Mouse (Mus musculus) heart, postnatal 0 days (tissue): ENCODE data around the gene Lrrc3c. TPM values are rescaled to one million over a fixed set of nuclear protein-coding genes. Genes with fewer than 3 reads are reported as not detected.

Experiments
- ATAC-seq: fragments of 200-750 bp; cut with Nextera tagmentation; 2 replicates; pipeline ENCODE4 v1.8.0; 2017; ENCODE audit warnings: low read depth, moderate number of reproducible peaks, moderate library complexity; ENCODE audit not compliant: insufficient read depth
- DNase-seq: peaks from one replicate; pipeline ENCODE4 v3.0.0-alpha.2; 2016; ENCODE audit warnings: low spot score
- H3K27ac ChIP-seq: fragments of 300-500 bp; sonication (generic); 2 replicates; pipeline ENCODE4 v1.5.1; 2014; ENCODE audit warnings: low read depth, mild to moderate bottlenecking
- H3K27me3 ChIP-seq: fragments of 300-500 bp; sonication (generic); 2 replicates; pipeline ENCODE4 v1.6.1; 2014; ENCODE audit warnings: low read length, mixed read lengths; ENCODE audit not compliant: control insufficient read depth, insufficient read depth
- H3K36me3 ChIP-seq: fragments of 300-500 bp; sonication (generic); replicated peaks from 2 replicates; pipeline ENCODE4 v1.6.1; 2014; ENCODE audit warnings: low read length, mixed read lengths; ENCODE audit not compliant: control insufficient read depth, insufficient read depth
- H3K4me1 ChIP-seq: fragments of 300-500 bp; sonication (generic); 2 replicates; pipeline ENCODE4 v1.6.1; 2014; ENCODE audit warnings: antibody characterized with exemption; ENCODE audit not compliant: control insufficient read depth, insufficient read depth
- H3K4me2 ChIP-seq: fragments of 300-500 bp; sonication (generic); 2 replicates; pipeline ENCODE4 v1.6.1; 2014; ENCODE audit warnings: low read depth, mild to moderate bottlenecking, low read length, moderate library complexity
- H3K4me3 ChIP-seq: fragments of 300-500 bp; sonication (generic); 2 replicates; pipeline ENCODE4 v1.5.1; 2014; ENCODE audit warnings: low read depth, low read length
- H3K9ac ChIP-seq: fragments of 300-500 bp; sonication (generic); replicated peaks from 2 replicates; pipeline ENCODE4 v1.6.1; 2014; ENCODE audit warnings: low read depth, low read length, mixed read lengths
- H3K9me3 ChIP-seq: fragments of 300-500 bp; sonication (generic); replicated peaks from 2 replicates; pipeline ENCODE4 v1.6.1; 2016; ENCODE audit warnings: low read length; ENCODE audit not compliant: control insufficient read depth
- CTCF ChIP-seq: IDR thresholded peaks from 2 replicates; pipeline ENCODE4 v1.5.1; 2016; ENCODE audit warnings: antibody characterized with exemption, control low read depth, low read depth
- EP300 ChIP-seq: IDR thresholded peaks from 2 replicates; pipeline ENCODE4 v1.6.1; 2016; ENCODE audit warnings: antibody characterized with exemption, low read depth
- WGBS: fragments of 180-500 bp; shearing (Covaris S2); extraction: QIAGEN DNeasy Blood & Tissue Kit; methylation state at CpG from one replicate; pipeline ENCODE4 v1.1.7; 2014; 5-methylcytosine and 5-hydroxymethylcytosine counted together
- polyA plus RNA-seq: library from polyadenylated mRNA; unstranded; fragments of >200 nt; fragmentation: Nextera tagmentation; extraction: Ambion mirVana; gene quantifications from 2 replicates; pipeline ENCODE4 v1.2.1, GENCODE M21; 2015
- total RNA-seq: library from RNA; depleted of rRNA; stranded (reverse); fragments of >200 nt; gene quantifications from 2 replicates; pipeline ENCODE4 v1.2.3, GENCODE M21; 2014; ENCODE audit warnings: low replicate concordance

Gene Lrrc3c
- total and polyA plus RNA-seq, 2 experiments from 2014 or later, result not detected

DNA sequence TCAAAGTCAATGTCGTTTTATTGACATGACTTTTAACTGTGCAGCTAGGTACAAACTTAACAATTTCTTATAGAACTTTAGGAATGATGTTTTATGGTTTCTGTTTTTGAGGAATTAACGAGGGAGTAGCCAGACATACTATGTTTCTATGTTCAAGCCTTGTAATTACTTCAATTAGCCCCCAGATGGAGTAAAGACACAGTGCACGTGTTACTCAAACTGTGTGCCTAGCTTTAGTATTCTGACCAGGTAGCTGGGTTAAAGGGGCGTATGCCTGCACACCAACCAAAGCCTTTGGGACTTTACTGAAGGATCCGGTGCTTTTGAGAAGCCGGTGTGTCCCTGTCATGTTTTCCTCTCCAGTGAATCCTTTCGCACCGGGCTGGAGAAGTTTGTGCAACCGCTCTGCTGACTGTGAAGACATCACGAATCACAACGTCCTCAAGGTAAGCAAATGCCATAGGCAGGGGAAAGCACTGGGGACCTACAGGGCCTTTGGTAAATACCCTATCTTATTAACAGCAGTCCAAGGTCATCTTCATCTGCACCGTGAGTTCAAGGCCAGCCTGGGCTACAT is 42.9 kb upstream of the Lrrc3c start:
- H3K27ac ChIP-seq, result no peak overlapping the region
- H3K36me3 ChIP-seq, result no peaks in the 10 kb centered on the region
- WGBS, result 57% methylated on average over 12 of the region's 12 CpGs
- peaks cover 6% of the 10 kb centered on the region; the same call in 1 of the 2 replicates for H3K4me1 ChIP-seq
- peak; percentile 56 for TF ChIP-seq CTCF
- no peak for TF ChIP-seq EP300
- no peak overlapping the region for H3K4me2 ChIP-seq
- DNase-seq (peak; percentile 31), ATAC-seq (no peak)
- H3K9ac ChIP-seq, result no peak overlapping the region
- H3K27me3 ChIP-seq, result peaks cover 3% of the 10 kb centered on the region; the same call in 1 of the 2 replicates
- no peaks in the 10 kb centered on the region for H3K9me3 ChIP-seq
- H3K4me3 ChIP-seq, result no peak overlapping the region

DNA sequence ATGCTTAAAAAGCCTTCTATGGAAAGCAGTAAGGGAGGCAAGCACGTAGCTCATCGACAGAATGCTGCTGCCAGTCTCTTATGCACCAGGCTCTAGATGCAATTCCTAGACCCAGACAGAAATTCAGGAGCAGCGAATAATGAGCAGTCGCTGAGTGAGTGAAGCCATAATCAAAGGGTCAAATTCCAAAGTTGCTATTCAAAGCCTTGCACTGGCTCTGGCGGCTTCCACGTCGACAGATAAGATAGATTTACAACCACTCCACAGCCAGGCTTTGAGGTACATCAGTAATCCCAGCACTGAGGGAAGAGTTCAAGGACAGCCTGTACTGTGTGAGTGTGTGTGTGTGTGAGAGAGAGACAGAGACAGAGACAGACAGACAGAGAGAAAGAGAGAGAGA is 37.1 kb upstream of the Lrrc3c start:
- no peak overlapping the region for H3K9ac ChIP-seq
- DNase-seq, result no peak
- no peaks in the 10 kb centered on the region for H3K9me3 ChIP-seq
- H3K27ac ChIP-seq, result no peak overlapping the region
- no peaks in the 10 kb centered on the region for H3K36me3 ChIP-seq
- no peaks in the 10 kb centered on the region for H3K27me3 ChIP-seq
- no peak overlapping the region for H3K4me3 ChIP-seq
- TF ChIP-seq EP300, result no peak
- no peak for TF ChIP-seq CTCF
- H3K4me2 ChIP-seq, result no peak overlapping the region
- 13% methylated on average over 7 of the region's 7 CpGs for WGBS
- no peaks in the 10 kb centered on the region for H3K4me1 ChIP-seq
- no peak for ATAC-seq

DNA sequence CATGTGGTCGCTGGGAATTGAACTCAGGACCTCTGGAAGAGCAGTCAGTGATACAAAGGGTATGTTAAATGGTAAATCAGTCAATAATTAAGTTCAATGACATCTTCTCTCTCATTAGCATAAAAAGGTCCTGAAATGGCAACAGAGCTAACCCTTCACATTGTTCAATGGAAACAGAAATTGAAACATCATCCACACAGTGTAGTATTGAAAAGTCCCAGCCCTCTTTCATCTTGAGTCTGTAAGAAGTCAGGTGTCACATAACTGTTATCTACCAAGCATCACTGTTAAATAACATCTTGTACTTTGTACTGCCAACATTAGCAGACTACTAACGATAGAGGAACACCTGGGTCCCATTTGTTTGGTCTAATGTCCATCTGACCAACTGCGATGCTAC is 35.1 kb upstream of the Lrrc3c start:
- 84% methylated on average over 3 of the region's 3 CpGs for WGBS
- ATAC-seq (no peak), DNase-seq (no peak)
- Histone ChIP-seq H3K4me3 (no peak overlapping the region), H3K27ac (no peak overlapping the region), H3K9ac (no peak overlapping the region), H3K4me2 (no peak overlapping the region), H3K4me1 (no peaks in the 10 kb centered on the region), H3K9me3 (no peaks in the 10 kb centered on the region), H3K36me3 (no peaks in the 10 kb centered on the region), H3K27me3 (no peaks in the 10 kb centered on the region)
- TF ChIP-seq CTCF, result no peak
- TF ChIP-seq EP300, result no peak

DNA sequence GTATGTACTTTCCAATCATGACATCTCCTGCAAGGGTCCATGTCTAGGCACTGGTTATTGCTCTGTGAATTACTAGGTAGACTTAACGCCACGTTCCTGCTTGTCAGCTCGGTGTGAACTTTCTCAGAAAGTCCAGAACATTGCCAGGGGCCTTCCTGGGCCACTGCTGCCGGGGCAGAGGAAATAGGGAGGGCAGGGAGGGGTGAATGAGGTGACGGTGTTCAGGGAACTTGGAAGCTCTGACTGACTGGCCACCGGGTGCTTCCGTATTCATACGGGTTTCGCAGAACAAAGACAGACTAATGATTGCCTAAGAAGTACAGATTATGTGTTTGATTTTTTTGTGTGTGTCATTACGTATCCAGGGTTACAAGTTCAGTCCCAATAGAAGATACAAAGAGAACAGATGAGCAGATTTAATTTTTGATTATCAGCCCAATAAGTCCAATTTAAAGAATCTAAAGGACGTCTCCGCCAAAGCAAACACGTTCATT is 34.1 kb upstream of the Lrrc3c start:
- no peak for TF ChIP-seq EP300
- TF ChIP-seq CTCF, result no peak
- Histone ChIP-seq H3K9ac (no peak overlapping the region), H3K9me3 (no peaks in the 10 kb centered on the region), H3K27ac (no peak overlapping the region), H3K27me3 (no peaks in the 10 kb centered on the region), H3K4me1 (no peaks in the 10 kb centered on the region), H3K4me3 (no peak overlapping the region), H3K4me2 (no peak overlapping the region), H3K36me3 (no peaks in the 10 kb centered on the region)
- WGBS, result 73% methylated on average over 13 of the region's 13 CpGs
- ATAC-seq (no peak), DNase-seq (no peak)

DNA sequence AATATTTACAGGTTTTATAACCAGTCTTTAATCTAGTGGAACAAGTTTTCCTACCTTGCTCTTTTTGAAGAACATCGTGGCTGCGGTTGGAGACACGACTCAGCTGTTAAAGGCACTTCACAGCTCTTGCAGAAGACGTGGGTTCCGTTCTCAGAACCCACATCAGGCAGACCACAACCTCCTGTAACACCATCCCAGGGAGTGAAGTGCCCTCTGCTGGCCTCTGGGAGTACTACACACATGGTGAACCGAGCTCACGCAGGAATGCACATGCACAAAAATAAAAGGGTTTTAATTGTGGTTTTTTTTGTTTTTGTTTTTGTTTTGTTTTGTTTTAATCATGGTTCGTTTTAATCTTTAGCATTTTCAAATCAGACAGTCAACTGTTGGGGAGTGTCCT is 29.8 kb upstream of the Lrrc3c start:
- DNase-seq, result no peak
- WGBS, result 86% methylated on average over 8 of the region's 8 CpGs
- Histone ChIP-seq H3K4me3 (no peak overlapping the region), H3K27ac (no peak overlapping the region), H3K27me3 (no peaks in the 10 kb centered on the region), H3K9ac (no peak overlapping the region), H3K9me3 (no peaks in the 10 kb centered on the region), H3K36me3 (no peaks in the 10 kb centered on the region), H3K4me2 (no peak overlapping the region), H3K4me1 (no peaks in the 10 kb centered on the region)
- no peak for ATAC-seq
- TF ChIP-seq CTCF, result no peak
- TF ChIP-seq EP300, result no peak

DNA sequence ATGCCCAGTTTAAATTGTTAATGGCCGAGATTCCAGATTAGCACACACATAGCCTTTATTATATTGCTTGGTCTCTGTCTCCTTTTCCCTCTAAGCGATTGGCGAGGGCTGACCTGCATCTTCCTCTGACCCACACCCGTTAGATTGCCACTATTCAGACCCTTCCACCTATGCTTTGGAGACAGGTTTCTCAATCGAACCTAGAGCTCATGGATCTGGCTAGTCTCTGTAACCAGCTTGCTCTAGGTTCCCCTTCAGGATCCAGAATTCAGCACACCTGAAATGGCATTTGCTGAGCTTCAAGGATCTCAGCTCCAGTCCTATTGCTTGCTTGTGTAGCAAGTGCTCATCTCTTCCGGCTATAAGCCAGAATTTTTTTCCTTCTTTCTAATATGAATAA is 28.6 kb upstream of the Lrrc3c start:
- no peak for DNase-seq
- Histone ChIP-seq H3K4me2 (no peak overlapping the region), H3K4me1 (no peaks in the 10 kb centered on the region), H3K27me3 (no peaks in the 10 kb centered on the region), H3K9ac (no peak overlapping the region), H3K36me3 (no peaks in the 10 kb centered on the region), H3K4me3 (no peak overlapping the region), H3K27ac (no peak overlapping the region), H3K9me3 (no peaks in the 10 kb centered on the region)
- ATAC-seq, result no peak
- no peak for TF ChIP-seq EP300
- TF ChIP-seq CTCF, result no peak
- 74% methylated on average over 6 of the region's 6 CpGs for WGBS
